Mouse (Mus musculus): Measurements from ENCODE around the gene Gal3st2c. TPM values are rescaled to one million over a fixed set of nuclear protein-coding genes. Genes with fewer than 3 reads are reported as not detected.

The Gal3st2c gene
- polyA plus RNA-seq, 1 experiment from 2014 or later, result not detected

GRCm38 (mm10) chr1:94033075-94033602 lies 42.8 kb downstream of the Gal3st2c start:
- Histone ChIP-seq H3K36me3 (ENCODE audit: control insufficient read depth, insufficient read depth, low read length) (no peaks in the 10 kb centered on the region), H3K4me3 (ENCODE audit: low read length) (no peak overlapping the region), H3K4me1 (ENCODE audit: control insufficient read depth, insufficient read depth, low read length) (0 out of 2 replicates have a peak, but pooled peaks cover 4% of the 10 kb centered on the region), H3K27me3 (replicated peaks; ENCODE audit: control insufficient read depth, insufficient read depth, low read length) (no peaks in the 10 kb centered on the region), H3K27ac (ENCODE audit: low read length) (no peak overlapping the region), H3K4me2 (ENCODE audit: low read depth, low read length) (no peak overlapping the region), H3K9ac (ENCODE audit: low read depth, low read length) (no peak overlapping the region), H3K9me3 (ENCODE audit: control insufficient read depth, low read length) (no peaks in the 10 kb centered on the region)
- 96% methylated on average over 2 of the region's 2 CpGs for WGBS
- no peak for ATAC-seq

GRCm38 (mm10) chr1:94034984-94035743 lies 44.9 kb downstream of the Gal3st2c start:
- Histone ChIP-seq H3K4me3 (ENCODE audit: low read length) (peak overlapping the region; percentile 46), H3K27me3 (replicated peaks; ENCODE audit: control insufficient read depth, insufficient read depth, low read length) (no peaks in the 10 kb centered on the region), H3K36me3 (ENCODE audit: control insufficient read depth, insufficient read depth, low read length) (no peaks in the 10 kb centered on the region), H3K4me1 (ENCODE audit: control insufficient read depth, insufficient read depth, low read length) (0 out of 2 replicates have a peak, but pooled peaks cover 4% of the 10 kb centered on the region), H3K9me3 (ENCODE audit: control insufficient read depth, low read length) (no peaks in the 10 kb centered on the region), H3K4me2 (ENCODE audit: low read depth, low read length) (peak overlapping the region; percentile 87), H3K9ac (ENCODE audit: low read depth, low read length) (peak overlapping the region; percentile 57), H3K27ac (ENCODE audit: low read length) (peak overlapping the region; percentile 34)
- WGBS, result 2% methylated on average over 25 of the region's 25 CpGs
- peak; percentile 93 for ATAC-seq

DNA sequence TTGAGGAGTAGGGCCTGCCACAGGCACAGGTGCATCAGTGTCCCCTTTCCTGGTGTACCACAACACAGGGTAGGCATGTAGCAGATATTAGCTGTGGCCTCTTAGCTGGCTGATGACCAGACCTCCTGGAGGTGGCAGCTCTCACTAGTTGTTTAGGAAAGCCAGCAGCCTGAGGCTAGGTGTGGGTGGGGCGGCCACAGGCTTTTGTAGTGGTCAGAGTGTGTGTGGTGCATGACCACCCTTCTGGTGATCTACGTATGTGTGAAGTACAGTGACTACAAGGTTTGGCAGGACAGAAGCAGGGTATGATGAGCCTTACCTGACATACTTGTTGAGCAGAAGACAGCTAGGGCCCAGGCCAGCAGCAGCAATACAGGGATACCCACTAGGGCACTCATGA lies 50.1 kb downstream of the Gal3st2c start:
- no peak for ATAC-seq
- Histone ChIP-seq H3K9me3 (ENCODE audit: control insufficient read depth, low read length) (no peaks in the 10 kb centered on the region), H3K4me3 (ENCODE audit: low read length) (no peak overlapping the region), H3K27ac (ENCODE audit: low read length) (no peak overlapping the region), H3K9ac (ENCODE audit: low read depth, low read length) (no peak overlapping the region), H3K4me2 (ENCODE audit: low read depth, low read length) (no peak overlapping the region), H3K36me3 (ENCODE audit: control insufficient read depth, insufficient read depth, low read length) (no peaks in the 10 kb centered on the region), H3K4me1 (ENCODE audit: control insufficient read depth, insufficient read depth, low read length) (0 out of 2 replicates have a peak, but pooled peaks cover 4% of the 10 kb centered on the region), H3K27me3 (replicated peaks; ENCODE audit: control insufficient read depth, insufficient read depth, low read length) (no peaks in the 10 kb centered on the region)
- WGBS, result 98% methylated on average over 2 of the region's 2 CpGs

- no peak overlapping the region for H3K27ac ChIP-seq (ENCODE audit: low read length)
- no peak overlapping the region for H3K9ac ChIP-seq (ENCODE audit: low read depth, low read length)
- no peaks in the 10 kb centered on the region for H3K9me3 ChIP-seq (ENCODE audit: control insufficient read depth, low read length)
- no peak overlapping the region for H3K4me3 ChIP-seq (ENCODE audit: low read length)
- no peaks in the 10 kb centered on the region for H3K36me3 ChIP-seq (ENCODE audit: control insufficient read depth, insufficient read depth, low read length)
- H3K4me1 ChIP-seq (ENCODE audit: control insufficient read depth, insufficient read depth, low read length), result no peaks in the 10 kb centered on the region
- H3K27me3 ChIP-seq (replicated peaks; ENCODE audit: control insufficient read depth, insufficient read depth, low read length), result no peaks in the 10 kb centered on the region
- 45% methylated on average over 3 of the region's 3 CpGs for WGBS
- H3K4me2 ChIP-seq (ENCODE audit: low read depth, low read length), result no peak overlapping the region
- ATAC-seq, result no peak
Measured at GRCm38 (mm10) chr1:94045559-94045958, 55.2 kb downstream of the Gal3st2c start.

DNA sequence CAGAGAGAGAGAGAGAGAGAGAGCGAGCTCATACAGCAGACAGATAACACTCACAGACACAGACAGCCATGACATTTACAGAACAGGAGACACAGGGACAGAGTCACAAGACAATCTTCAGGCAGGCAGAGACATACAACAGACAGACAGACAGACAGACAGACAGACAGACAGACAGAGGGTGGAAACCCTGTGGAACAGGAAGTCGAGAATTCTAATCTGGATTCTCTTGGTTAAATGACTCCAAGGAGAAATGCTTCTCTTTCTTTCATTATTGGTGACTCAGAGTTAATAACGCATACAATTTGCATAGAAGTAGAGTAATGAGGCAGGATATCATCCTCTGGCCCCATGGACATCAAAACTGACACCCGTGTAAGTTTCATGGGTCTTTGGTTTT lies 56.2 kb downstream of the Gal3st2c start:
- no peaks in the 10 kb centered on the region for H3K9me3 ChIP-seq (ENCODE audit: control insufficient read depth, low read length)
- no peaks in the 10 kb centered on the region for H3K27me3 ChIP-seq (replicated peaks; ENCODE audit: control insufficient read depth, insufficient read depth, low read length)
- WGBS, result 78% methylated on average over 4 of the region's 4 CpGs
- no peak for ATAC-seq
- no peak overlapping the region for H3K4me3 ChIP-seq (ENCODE audit: low read length)
- no peak overlapping the region for H3K9ac ChIP-seq (ENCODE audit: low read depth, low read length)
- no peaks in the 10 kb centered on the region for H3K36me3 ChIP-seq (ENCODE audit: control insufficient read depth, insufficient read depth, low read length)
- H3K4me2 ChIP-seq (ENCODE audit: low read depth, low read length), result no peak overlapping the region
- H3K4me1 ChIP-seq (ENCODE audit: control insufficient read depth, insufficient read depth, low read length), result no peaks in the 10 kb centered on the region
- no peak overlapping the region for H3K27ac ChIP-seq (ENCODE audit: low read length)

DNA sequence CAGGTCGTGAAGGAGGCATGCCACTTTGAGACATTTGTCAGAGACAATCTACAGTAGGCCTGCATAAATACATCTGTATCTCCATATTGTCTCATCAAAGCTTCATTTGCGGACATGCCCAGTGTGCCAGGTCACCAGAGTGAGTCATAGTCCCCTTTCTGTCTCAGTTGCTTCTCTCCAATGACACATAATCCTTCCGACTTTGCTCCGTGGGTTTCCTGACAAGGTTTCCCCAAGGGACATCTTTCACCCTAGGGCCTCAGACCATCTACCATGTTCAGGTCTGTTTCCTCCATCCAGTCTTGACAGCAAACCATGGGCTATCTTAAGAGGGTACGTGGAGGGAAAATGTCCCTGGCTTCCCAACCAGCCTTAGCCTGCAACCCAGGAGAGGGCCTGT lies 60.8 kb downstream of the Gal3st2c start:
- H3K4me2 ChIP-seq (ENCODE audit: low read depth, low read length), result no peak overlapping the region
- no peak overlapping the region for H3K4me3 ChIP-seq (ENCODE audit: low read length)
- no peak overlapping the region for H3K27ac ChIP-seq (ENCODE audit: low read length)
- WGBS, result 81% methylated on average over 5 of the region's 5 CpGs
- no peaks in the 10 kb centered on the region for H3K27me3 ChIP-seq (replicated peaks; ENCODE audit: control insufficient read depth, insufficient read depth, low read length)
- no peak for ATAC-seq
- H3K4me1 ChIP-seq (ENCODE audit: control insufficient read depth, insufficient read depth, low read length), result no peaks in the 10 kb centered on the region
- H3K9me3 ChIP-seq (ENCODE audit: control insufficient read depth, low read length), result no peaks in the 10 kb centered on the region
- no peaks in the 10 kb centered on the region for H3K36me3 ChIP-seq (ENCODE audit: control insufficient read depth, insufficient read depth, low read length)
- H3K9ac ChIP-seq (ENCODE audit: low read depth, low read length), result no peak overlapping the region

- Histone ChIP-seq H3K9ac (ENCODE audit: low read depth, low read length) (no peak within 1 kb of the TSS), H3K27me3 (replicated peaks; ENCODE audit: control insufficient read depth, insufficient read depth, low read length) (no peaks in the 10 kb centered on the region), H3K4me3 (ENCODE audit: low read length) (no peak within 1 kb of the TSS), H3K4me2 (ENCODE audit: low read depth, low read length) (no peak within 1 kb of the TSS), H3K27ac (ENCODE audit: low read length) (no peak within 1 kb of the TSS), H3K36me3 (ENCODE audit: control insufficient read depth, insufficient read depth, low read length) (no peaks in the 10 kb centered on the region), H3K9me3 (ENCODE audit: control insufficient read depth, low read length) (no peaks in the 10 kb centered on the region), H3K4me1 (ENCODE audit: control insufficient read depth, insufficient read depth, low read length) (no peaks in the 10 kb centered on the region)
- WGBS, result 51% methylated on average over 6 of the region's 6 CpGs
- no peak for ATAC-seq
Measured at GRCm38 (mm10) chr1:94052373-94052772, 62.1 kb downstream of the Gal3st2c start, which contains the start of gene Pdcd1. Pdcd1 (minus strand) TSS chr1:94052553.

- Histone ChIP-seq H3K4me3 (ENCODE audit: low read length) (no peak overlapping the region), H3K4me1 (ENCODE audit: control insufficient read depth, insufficient read depth, low read length) (no peaks in the 10 kb centered on the region), H3K27me3 (replicated peaks; ENCODE audit: control insufficient read depth, insufficient read depth, low read length) (no peaks in the 10 kb centered on the region), H3K36me3 (ENCODE audit: control insufficient read depth, insufficient read depth, low read length) (no peaks in the 10 kb centered on the region), H3K9me3 (ENCODE audit: control insufficient read depth, low read length) (no peaks in the 10 kb centered on the region), H3K4me2 (ENCODE audit: low read depth, low read length) (no peak overlapping the region), H3K9ac (ENCODE audit: low read depth, low read length) (no peak overlapping the region), H3K27ac (ENCODE audit: low read length) (no peak overlapping the region)
- no peak for ATAC-seq
- 74% methylated on average over 7 of the region's 7 CpGs for WGBS
Measured at GRCm38 (mm10) chr1:94053530-94054216, 63.4 kb downstream of the Gal3st2c start.

DNA sequence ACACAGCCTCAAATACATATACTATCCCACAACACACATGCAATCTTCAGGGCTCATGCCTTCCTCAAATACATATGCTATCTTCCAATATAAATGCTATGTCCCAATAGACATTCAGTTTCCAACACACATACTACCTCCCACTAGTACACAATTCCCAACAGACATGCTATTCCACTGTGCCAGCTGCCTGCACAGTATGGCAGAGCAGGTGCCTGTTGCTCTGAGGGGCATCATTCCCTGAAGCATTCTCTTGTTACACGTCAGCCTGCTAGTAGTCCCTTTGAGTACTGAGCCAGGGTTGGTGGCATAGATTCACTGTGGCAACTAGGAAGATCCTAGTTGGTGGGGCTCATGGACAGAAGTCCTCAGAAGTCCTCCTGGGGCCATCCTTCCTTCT lies 64.2 kb downstream of the Gal3st2c start:
- H3K27ac ChIP-seq (ENCODE audit: low read length), result no peak overlapping the region
- 71% methylated on average over 1 of the region's 1 CpGs for WGBS
- no peak for ATAC-seq

More for the DNA sequence above, 64.2 kb downstream of the Gal3st2c start:
- Histone ChIP-seq H3K27me3 (replicated peaks; ENCODE audit: control insufficient read depth, insufficient read depth, low read length) (no peaks in the 10 kb centered on the region), H3K9ac (ENCODE audit: low read depth, low read length) (no peak overlapping the region), H3K4me3 (ENCODE audit: low read length) (no peak overlapping the region), H3K4me2 (ENCODE audit: low read depth, low read length) (no peak overlapping the region), H3K9me3 (ENCODE audit: control insufficient read depth, low read length) (no peaks in the 10 kb centered on the region), H3K4me1 (ENCODE audit: control insufficient read depth, insufficient read depth, low read length) (no peaks in the 10 kb centered on the region), H3K36me3 (ENCODE audit: control insufficient read depth, insufficient read depth, low read length) (no peaks in the 10 kb centered on the region)
